Mouse (Mus musculus) kidney, adult 18-20 months (tissue): ENCODE measurements around the gene Tulp2.
"Not testable (repeated sequence)": the region's sequence is repeated elsewhere in the genome, so short reads cannot be mapped to it uniquely, and the experiment has no call there.

Experiments
- DNase-seq: peaks from one replicate; pipeline ENCODE4 v3.0.0; 2021

Gene Tulp2

DNA sequence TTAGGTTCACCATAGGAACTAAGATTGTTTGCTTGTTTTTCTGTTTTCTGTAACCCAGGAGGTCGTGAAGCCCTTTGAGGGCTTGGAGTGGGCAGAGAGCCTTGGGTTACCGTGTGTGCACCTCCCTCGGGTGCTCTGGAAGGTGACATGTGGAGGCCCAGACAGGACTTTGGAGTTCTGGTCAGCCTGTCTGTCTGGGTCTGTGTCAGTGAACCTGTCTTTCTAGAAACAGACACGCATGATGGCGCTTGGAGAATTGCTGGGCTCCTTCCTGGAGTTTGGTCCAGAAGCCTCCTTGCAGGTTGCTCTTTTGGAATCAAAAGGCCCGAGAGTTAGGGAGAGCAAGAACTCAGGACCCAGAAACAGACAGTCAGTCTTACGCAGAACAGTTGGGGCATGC lies 21.3 kb upstream of the Tulp2 start:
- peak; percentile 71 for DNase-seq

DNA sequence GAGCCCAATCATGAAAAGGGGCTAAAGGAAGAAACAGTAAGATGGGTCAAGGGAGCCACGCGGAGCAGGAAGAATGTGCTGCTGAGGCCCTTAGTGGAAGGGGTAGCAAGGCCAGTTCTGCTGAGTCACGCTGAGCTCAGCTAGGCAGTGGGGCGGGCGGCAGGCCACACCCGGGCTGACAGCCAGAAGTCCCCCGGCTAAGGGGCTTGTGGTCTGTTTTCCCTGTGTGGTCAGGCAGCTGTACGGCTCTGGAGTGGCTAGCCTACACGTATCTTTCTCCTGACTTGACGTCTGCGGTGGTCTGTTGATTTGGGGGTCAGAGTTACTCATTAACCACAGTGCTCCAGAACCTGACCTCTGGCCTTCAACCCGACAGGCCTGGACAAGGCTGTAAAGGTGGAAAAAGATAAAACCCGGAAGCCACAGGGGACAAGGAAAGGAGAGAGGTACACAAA lies 20.8 kb upstream of the Tulp2 start:
- peak; percentile 81 for DNase-seq

- no peak for DNase-seq
These were observed 20.4 kb upstream of the Tulp2 start for GRCm38 (mm10) chr7:45461326-45461725.

GRCm38 (mm10) chr7:45461781-45462180 lies 19.9 kb upstream of the Tulp2 start:
- no peak for DNase-seq

- DNase-seq, result no peak
These were observed 19.4 kb upstream of the Tulp2 start for GRCm38 (mm10) chr7:45462325-45462724.

DNA sequence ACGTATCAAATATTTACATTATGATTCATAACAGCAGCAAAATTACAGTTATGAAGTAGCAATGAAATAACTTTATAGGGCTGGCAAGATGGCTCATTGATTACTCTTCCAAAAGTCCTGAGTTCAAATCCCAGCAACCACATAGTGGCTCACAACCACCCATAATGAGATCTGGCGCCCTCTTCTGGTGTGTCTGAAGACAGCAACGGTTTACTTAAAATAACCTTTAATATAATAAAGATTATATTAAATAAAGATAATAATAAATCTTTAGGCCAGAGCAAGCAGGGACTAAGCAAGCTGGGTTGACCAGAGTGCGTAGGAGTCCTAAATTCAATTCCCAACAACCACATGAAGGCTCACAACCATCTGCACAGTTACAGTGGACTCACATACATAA lies 18.8 kb upstream of the Tulp2 start:
- not testable (repeated sequence) for DNase-seq

- no peak for DNase-seq
These were observed 17.5 kb upstream of the Tulp2 start for GRCm38 (mm10) chr7:45463987-45464778.

DNA sequence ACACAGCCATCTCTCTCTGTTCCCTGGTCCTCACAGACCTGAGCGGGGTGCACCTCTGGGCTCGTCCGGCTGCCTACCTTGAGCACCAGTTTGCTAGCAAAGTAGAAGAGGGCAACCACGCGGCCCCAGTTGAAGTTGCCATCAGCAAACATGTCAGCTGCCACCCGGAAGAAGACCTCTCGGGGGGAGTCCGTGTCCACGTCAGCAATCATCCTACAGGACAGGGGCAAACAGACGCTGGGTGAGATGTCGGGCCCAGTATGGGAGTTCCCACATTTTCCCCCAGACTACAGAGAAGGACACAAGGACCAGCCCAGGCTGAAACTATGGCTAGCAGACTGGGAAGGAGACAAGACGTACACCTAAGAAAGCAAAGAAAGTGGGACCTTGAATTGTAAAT lies 16.6 kb upstream of the Tulp2 start:
- no peak for DNase-seq

GRCm38 (mm10) chr7:45465549-45465948 lies 16.1 kb upstream of the Tulp2 start:
- DNase-seq, result peak; percentile 42

GRCm38 (mm10) chr7:45466283-45467089 lies 15.2 kb upstream of the Tulp2 start, which contains the start of gene Bax:
Gene Bax, minus strand, starts transcription at chr7:45466898.
- DNase-seq, result peak; percentile 96

- DNase-seq, result no peak
These were observed 14.5 kb upstream of the Tulp2 start for GRCm38 (mm10) chr7:45467090-45467670.

DNA sequence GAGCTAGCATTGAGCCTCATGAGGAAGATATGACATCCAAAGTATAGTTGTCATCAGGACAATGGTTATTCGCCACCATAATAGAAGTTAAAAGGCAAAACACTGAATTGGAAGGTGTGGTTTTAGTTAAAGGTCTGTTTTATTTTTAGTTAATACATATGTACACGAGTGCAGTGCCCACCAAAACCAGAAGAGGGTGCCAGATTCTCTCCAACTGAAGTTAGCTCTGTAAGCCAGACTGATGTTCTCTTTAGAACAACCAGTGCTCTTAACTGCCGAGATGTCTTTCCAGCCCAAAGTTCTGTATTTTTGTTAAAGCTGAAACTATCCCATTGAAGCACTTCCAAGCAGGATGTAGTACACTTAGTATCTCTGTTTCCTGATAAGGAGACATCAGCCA lies 10.8 kb upstream of the Tulp2 start:
- peak; percentile 85 for DNase-seq

GRCm38 (mm10) chr7:45475291-45475969 lies 6.2 kb upstream of the Tulp2 start:
- peak; percentile 65 for DNase-seq

GRCm38 (mm10) chr7:45476453-45476852 lies 5.2 kb upstream of the Tulp2 start:
- no peak for DNase-seq

DNA sequence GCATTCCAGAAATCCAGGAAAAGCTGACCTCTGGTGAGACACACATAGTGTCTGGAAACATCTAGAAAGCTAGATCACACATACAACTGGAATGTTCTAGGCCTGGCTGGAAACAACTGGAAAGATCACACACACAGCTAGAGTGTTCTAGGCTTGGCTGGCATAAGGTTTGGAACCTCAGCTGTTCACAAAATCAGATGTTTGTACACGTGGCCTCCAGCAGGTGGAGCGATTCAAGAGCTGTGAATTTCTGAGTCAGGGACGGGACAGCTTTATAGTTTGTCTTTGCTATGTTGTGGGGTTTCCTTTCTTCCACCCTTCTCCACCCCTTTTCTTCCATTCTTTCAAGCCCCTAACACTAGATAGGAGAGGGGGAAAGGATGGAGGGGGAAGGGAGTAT lies 4.7 kb upstream of the Tulp2 start:
- DNase-seq, result peak; percentile 63

- no peak for DNase-seq
These were observed 2.9 kb upstream of the Tulp2 start for GRCm38 (mm10) chr7:45478774-45479173.

DNA sequence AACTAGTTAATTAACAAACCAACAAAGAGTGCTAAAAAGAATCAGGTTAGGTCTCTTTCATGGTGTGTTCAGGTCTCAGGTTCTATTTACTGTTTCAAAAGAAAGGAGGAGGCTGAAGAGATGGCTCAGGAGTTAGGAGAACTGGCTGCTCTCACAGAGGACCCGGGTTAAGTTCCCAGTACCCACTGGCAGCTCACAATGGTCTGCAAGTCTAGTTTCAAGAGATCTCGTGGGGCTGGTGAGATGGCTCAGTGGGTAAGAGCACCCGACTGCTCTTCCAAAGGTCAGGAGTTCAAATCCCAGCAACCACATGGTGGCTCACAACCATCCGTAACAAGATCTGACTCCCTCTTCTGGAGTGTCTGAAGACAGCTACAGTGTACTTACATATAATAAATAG lies 1.4 kb upstream of the Tulp2 start:
- not testable (repeated sequence) for DNase-seq

GRCm38 (mm10) chr7:45482166-45482565 lies 489 bp downstream of the Tulp2 start:
- DNase-seq, result no peak

DNA sequence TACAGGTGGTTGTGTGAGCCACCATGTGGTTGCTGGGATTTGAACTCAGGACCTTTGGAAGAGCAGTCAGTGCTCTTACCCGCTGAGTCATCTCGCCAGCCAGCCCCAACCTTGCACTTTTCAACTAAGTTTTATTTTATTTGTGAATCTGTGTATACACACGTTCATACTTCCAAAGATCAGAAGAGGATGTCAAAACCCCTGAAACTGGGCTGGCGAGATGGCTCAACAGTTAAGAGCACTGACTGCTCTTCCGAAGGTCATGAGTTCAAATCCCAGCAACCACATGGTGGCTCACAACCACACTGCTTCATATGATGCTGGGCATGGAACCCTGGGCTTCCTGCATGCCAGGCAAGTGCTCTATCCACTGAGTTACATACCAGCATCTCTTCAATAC lies 3.3 kb downstream of the Tulp2 start:
- DNase-seq, result not testable (repeated sequence)

DNA sequence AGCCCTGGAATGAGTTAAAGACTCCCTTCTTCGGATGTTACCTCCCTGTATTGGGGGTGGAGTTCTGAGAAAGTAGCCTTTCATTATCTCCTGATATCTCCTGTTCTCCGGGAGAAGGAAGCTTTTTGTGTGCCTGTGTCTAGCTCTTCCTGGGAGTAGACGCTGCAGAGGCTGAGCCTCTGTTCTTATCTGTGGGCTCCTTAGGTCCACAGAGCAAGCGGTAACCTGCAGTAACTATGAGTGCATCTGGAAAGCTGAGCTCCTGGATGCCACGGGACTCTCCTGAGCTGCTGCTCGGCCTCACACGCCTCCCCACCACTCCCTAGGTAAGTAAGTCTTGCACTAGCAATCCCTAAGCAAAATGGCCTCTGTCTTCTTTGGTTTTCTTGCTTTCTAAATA lies 4.5 kb downstream of the Tulp2 start:
- no peak for DNase-seq

DNA sequence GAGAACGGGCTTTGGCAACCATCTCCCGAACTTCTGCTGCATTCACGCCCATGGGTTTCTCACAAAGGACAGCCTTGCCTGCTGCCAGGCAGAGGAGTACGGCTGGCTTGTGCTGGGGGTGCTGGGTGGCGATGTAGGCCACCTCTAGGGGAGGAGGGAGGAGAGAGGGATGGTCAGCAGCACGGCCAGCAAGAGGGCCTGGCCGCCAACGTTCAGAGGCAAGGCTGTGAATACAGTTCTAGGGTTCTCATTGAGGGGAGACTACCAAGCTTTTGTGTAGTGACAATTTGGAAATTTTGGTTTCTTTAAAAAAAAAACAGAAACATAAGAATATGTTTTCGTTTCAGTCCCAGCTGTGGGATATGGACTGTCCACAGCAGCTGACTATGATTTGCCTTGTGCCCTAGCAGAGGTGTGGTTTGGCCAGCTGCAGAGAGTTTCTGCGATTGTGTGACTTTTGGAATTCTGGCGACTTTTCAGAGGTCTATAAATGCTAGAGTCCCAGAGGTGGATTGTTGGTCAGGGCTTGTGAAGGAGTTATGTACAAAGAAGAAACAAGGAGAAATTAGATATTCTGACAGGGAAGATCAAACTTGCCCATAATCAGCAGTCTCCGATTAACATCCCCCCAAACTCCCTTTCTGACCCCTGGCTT lies 5.2 kb downstream of the Tulp2 start, which contains the start of gene Gm45808:
Gm45808 (minus strand) TSS at position 51 of the 655 bp plus-strand sequence.
- DNase-seq, result no peak

- DNase-seq, result no peak
These were observed 6.2 kb downstream of the Tulp2 start for GRCm38 (mm10) chr7:45487861-45488292.
